Mouse (Mus musculus) lung, adult 2 months (tissue): Measurements from ENCODE around the gene Lep.

Experiments used
- CTCF ChIP-seq: fragments of 200-500 bp; IDR thresholded peaks from 2 replicates; pipeline ENCODE4 v1.5.1; 2011; ENCODE audit warnings: mild to moderate bottlenecking, low read length, control low read depth; ENCODE audit not compliant: insufficient read depth
- POLR2A ChIP-seq: fragments of 200-500 bp; IDR thresholded peaks from 2 replicates; pipeline ENCODE4 v1.6.1; 2011; ENCODE audit warnings: low read depth, mild to moderate bottlenecking, control low read depth, low read length, borderline replicate concordance; ENCODE audit errors: extremely low read depth

- TF ChIP-seq POLR2A (no peak), CTCF (peak; percentile 96)
These were observed 36.0 kb upstream of the Lep start for GRCm38 (mm10) chr6:29024000-29024417.
